In the genomic region with DNA sequence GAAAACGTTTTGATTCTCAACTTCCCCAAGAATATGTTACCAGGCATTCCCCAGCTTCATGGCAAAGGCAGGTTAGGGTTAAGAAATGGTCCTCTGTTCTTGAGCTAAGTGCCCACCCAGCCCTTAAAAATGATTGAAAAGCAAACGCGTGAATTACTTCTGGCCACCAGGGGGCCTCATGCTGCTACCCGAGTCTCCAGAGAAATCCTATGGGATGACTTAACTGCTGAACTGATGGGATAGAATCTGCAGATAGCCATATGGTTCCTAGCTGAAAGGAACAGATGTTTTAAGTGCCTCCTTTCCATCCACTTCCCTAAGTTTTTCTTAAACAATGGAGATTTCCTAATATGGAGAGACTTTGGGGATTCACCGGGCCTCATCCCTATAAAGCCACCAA, we compare ENCODE assay signal across 7 mouse cellular contexts. TPM values are rescaled to one million over a fixed set of nuclear protein-coding genes. Genes with fewer than 3 reads are reported as not detected.
DNase-seq lines count a peak whose midpoint lies in the region; ATAC-seq and TF ChIP-seq lines count a peak whose summit lies in the region.

No protein-coding gene starts in this region.

- H3K9ac ChIP-seq in kidney, embryonic 16.5 days (replicated peaks; ENCODE audit: low read length), result no peak overlapping the region
- no peak overlapping the region for H3K9ac ChIP-seq in ES-E14 (ENCODE audit: insufficient read depth, low read depth, low read length, poor library complexity, severe bottlenecking)
- no peak overlapping the region for H3K9ac ChIP-seq in hindbrain, postnatal 0 days (replicated peaks; ENCODE audit: low read length)

- no peak overlapping the region for H3K4me2 ChIP-seq in kidney, embryonic 16.5 days (replicated peaks; ENCODE audit: low read depth, low read length)
- H3K4me2 ChIP-seq in hindbrain, postnatal 0 days (ENCODE audit: low read depth, low read length), result no peak overlapping the region

- in situ Hi-C loops in ES-E14 (cut with MboI; ENCODE audit: low sequenced_read_pairs in 2 of 2, unreplicated experiment in 2 of 2), result no loop called here

- no peak overlapping the region for H3K27ac ChIP-seq in kidney, adult 2 months (ENCODE audit: insufficient read depth, low read depth, low read length)
- no peak overlapping the region for H3K27ac ChIP-seq in kidney, embryonic 16.5 days (ENCODE audit: low read length)
- no peak overlapping the region for H3K27ac ChIP-seq in ES-E14 (ENCODE audit: insufficient read depth, low read depth, low read length, poor library complexity, severe bottlenecking)
- no peak overlapping the region for H3K27ac ChIP-seq in hindbrain, postnatal 0 days
- H3K27ac ChIP-seq in thymus, adult 2 months (ENCODE audit: control insufficient read depth, insufficient read depth, low read length), result no peak overlapping the region

- peaks cover 2% of the 10 kb centered on the region; the same call in 1 of the 2 replicates for H3K27me3 ChIP-seq in kidney, adult 2 months (replicated peaks; ENCODE audit: control insufficient read depth, insufficient read depth, low read length)
- H3K27me3 ChIP-seq in kidney, embryonic 16.5 days (ENCODE audit: insufficient read depth, low read length), result no peaks in the 10 kb centered on the region
- H3K27me3 ChIP-seq in hindbrain, postnatal 0 days (ENCODE audit: insufficient read depth, low read length), result no peaks in the 10 kb centered on the region
- no peaks in the 10 kb centered on the region for H3K27me3 ChIP-seq in thymus, adult 2 months (ENCODE audit: control insufficient read depth, insufficient read depth, low read length)

- WGBS in kidney, adult 2 months, result 26% methylated on average over 5 of the region's 5 CpGs
- 22% methylated on average over 5 of the region's 5 CpGs for WGBS in kidney, embryonic 16.5 days
- WGBS in hindbrain, postnatal 0 days, result 22% methylated on average over 5 of the region's 5 CpGs
- 41% methylated on average over 5 of the region's 5 CpGs for WGBS in thymus, adult 2 months

- no peak overlapping the region for H3K4me3 ChIP-seq in kidney, adult 2 months (ENCODE audit: insufficient read depth, low read depth, low read length)
- no peak overlapping the region for H3K4me3 ChIP-seq in kidney, embryonic 16.5 days (ENCODE audit: low read length)
- H3K4me3 ChIP-seq in ES-E14 (ENCODE audit: insufficient read depth in 1 of 2, low read depth in 1 of 2, low read length in 2 of 2, poor library complexity in 1 of 2, severe bottlenecking in 1 of 2), result no peak overlapping the region
- no peak overlapping the region for H3K4me3 ChIP-seq in hindbrain, postnatal 0 days (ENCODE audit: low read length)
- H3K4me3 ChIP-seq in thymus, adult 2 months (ENCODE audit: control insufficient read depth, insufficient read depth, low read length), result no peak overlapping the region

- no peaks in the 10 kb centered on the region for H3K36me3 ChIP-seq in kidney, adult 2 months (ENCODE audit: control insufficient read depth, insufficient read depth, low read length)
- H3K36me3 ChIP-seq in kidney, embryonic 16.5 days (ENCODE audit: insufficient read depth, low read length), result peaks cover 6% of the 10 kb centered on the region; the same call in 1 of the 2 replicates
- H3K36me3 ChIP-seq in ES-E14 (ENCODE audit: control insufficient read depth, insufficient read depth, low read length, poor library complexity, severe bottlenecking), result no peaks in the 10 kb centered on the region
- no peaks in the 10 kb centered on the region for H3K36me3 ChIP-seq in hindbrain, postnatal 0 days (ENCODE audit: insufficient read depth, low read length)
- H3K36me3 ChIP-seq in thymus, adult 2 months (ENCODE audit: control insufficient read depth, insufficient read depth, low read length), result no peaks in the 10 kb centered on the region

- ATAC-seq in kidney, embryonic 16.5 days (ENCODE audit: low FRiP score, low TSS enrichment), result no peak
- no peak for ATAC-seq in hindbrain, postnatal 0 days

- H3K9me3 ChIP-seq in kidney, embryonic 16.5 days (ENCODE audit: low read length), result peaks cover 8% of the 10 kb centered on the region
- no peaks in the 10 kb centered on the region for H3K9me3 ChIP-seq in ES-E14 (ENCODE audit: control insufficient read depth, insufficient read depth, low read depth, low read length)
- H3K9me3 ChIP-seq in hindbrain, postnatal 0 days (ENCODE audit: low read length), result no peaks in the 10 kb centered on the region

- peak; percentile 61 for TF ChIP-seq CTCF in kidney, adult 2 months (conservative IDR thresholded peaks at IDR 0.05; ENCODE audit: insufficient read depth, insufficient read length, low read depth, low read length)
- peak; percentile 60 for TF ChIP-seq CTCF in hindbrain, postnatal 0 days (IDR thresholded peaks at IDR 0.05; ENCODE audit: low read depth)
- TF ChIP-seq CTCF in thymus, adult 2 months (IDR thresholded peaks at IDR 0.05; ENCODE audit: borderline replicate concordance, control insufficient read depth, extremely low read depth, insufficient read depth, low read length, poor library complexity), result no peak

- no peak for TF ChIP-seq POLR2A in kidney, adult 2 months (IDR thresholded peaks at IDR 0.05; ENCODE audit: low read depth, low read length)
- no peak for TF ChIP-seq POLR2A in thymus, adult 2 months (IDR thresholded peaks at IDR 0.05; ENCODE audit: control insufficient read depth, extremely low read depth, insufficient read depth, low read length, poor library complexity)

- peak; percentile 38 for DNase-seq in kidney, adult 2 months
- peak; percentile 59 for DNase-seq in ES-E14 (ENCODE audit: low read depth, low spot score)
- DNase-seq in adrenal gland, postnatal 14 days, result peak; percentile 69
- peak; percentile 54 for DNase-seq in hindbrain, postnatal 0 days (ENCODE audit: low spot score)
- DNase-seq in lung, postnatal 14 days, result peak; percentile 77
- DNase-seq in thymus, adult 2 months, result no peak

- no peaks in the 10 kb centered on the region for H3K4me1 ChIP-seq in kidney, adult 2 months (ENCODE audit: control insufficient read depth, insufficient read depth, low read length)
- H3K4me1 ChIP-seq in kidney, embryonic 16.5 days (ENCODE audit: insufficient read depth, low read length), result peaks cover 13% of the 10 kb centered on the region
- H3K4me1 ChIP-seq in ES-E14 (ENCODE audit: control insufficient read depth in 2 of 2, insufficient read depth in 2 of 2, low read length in 2 of 2, poor library complexity in 1 of 2), result no peaks in the 10 kb centered on the region
- no peaks in the 10 kb centered on the region for H3K4me1 ChIP-seq in hindbrain, postnatal 0 days (ENCODE audit: insufficient read depth, low read length)
- no peaks in the 10 kb centered on the region for H3K4me1 ChIP-seq in thymus, adult 2 months (replicated peaks; ENCODE audit: control insufficient read depth, insufficient read depth, low read length)

TF ChIP-seq in ES-E14, 5 proteins besides CTCF, POLR2A, EP300 and RAD21:
- TF ChIP-seq ZC3H11A (IDR thresholded peaks at IDR 0.05; ENCODE audit: borderline replicate concordance, low read depth, low read length) (0 out of 2 replicates have a peak, but pooled peaks have one; percentile 29), ZNF384 (IDR thresholded peaks at IDR 0.05; ENCODE audit: low read depth, low read length) (no peak)
TF ChIP-seq in ES-E14: peak in this region for 1.

RNA-seq across cellular contexts. Expression of a gene that starts 7.9 kb away (rescaled TPM):
- 1.5 and 1.8 TPM in 2 replicates for polyA plus RNA-seq in kidney, adult 2 months (2012; rRNA removed)
- 20.8 and 23.3 TPM in 2 replicates for polyA plus RNA-seq in kidney, embryonic 16.5 days (2015; fragmentation: Nextera tagmentation; extraction: Ambion mirVana)
- total RNA-seq in ES-E14 (2012; rRNA removed), result 0.11 and 0.18 TPM in 2 replicates
- total RNA-seq in adrenal gland, postnatal 14 days (2021), result 4.2 and 5.1 TPM in 2 replicates
- total RNA-seq in hindbrain, postnatal 0 days (2014; rRNA removed), result 8.6 and 11.6 TPM in 2 replicates
- polyA plus RNA-seq in hindbrain, postnatal 0 days (2015; fragmentation: Nextera tagmentation; extraction: Ambion mirVana), result 19.3 and 23.5 TPM in 2 replicates
- 0.52 and 1.6 TPM in 2 replicates for polyA plus RNA-seq in thymus, adult 2 months (2012; rRNA removed)

RNA-seq across cellular contexts. Expression of a gene that starts 35.3 kb away (rescaled TPM):
- polyA plus RNA-seq in kidney, adult 2 months (2012; rRNA removed), result 8.7 and 12.3 TPM in 2 replicates
- 14.3 and 15.8 TPM in 2 replicates for polyA plus RNA-seq in kidney, embryonic 16.5 days (2015; fragmentation: Nextera tagmentation; extraction: Ambion mirVana)
- total RNA-seq in ES-E14 (2012; rRNA removed), result 2.3 and 4.2 TPM in 2 replicates
- total RNA-seq in adrenal gland, postnatal 14 days (2021), result 7.7 and 8.3 TPM in 2 replicates
- 0.42 and 1.5 TPM in 2 replicates for total RNA-seq in hindbrain, postnatal 0 days (2014; rRNA removed)
- 1.3 and 1.5 TPM in 2 replicates for polyA plus RNA-seq in hindbrain, postnatal 0 days (2015; fragmentation: Nextera tagmentation; extraction: Ambion mirVana)
- 0.80 and 0.97 TPM in 2 replicates for polyA plus RNA-seq in thymus, adult 2 months (2012; rRNA removed)
